Mouse (Mus musculus) G1E (cell line): ENCODE measurements around the gene Gm20661. TPM values are rescaled to one million over a fixed set of nuclear protein-coding genes. Genes with fewer than 3 reads are reported as not detected.

Source experiments
- ATAC-seq: 2 replicates; pipeline ENCODE4 v1.8.0; 2016; ENCODE audit warnings: mild to moderate bottlenecking; ENCODE audit not compliant: insufficient number of reproducible peaks, poor library complexity, low FRiP score, severe bottlenecking; ENCODE audit errors: extremely low read depth
- DNase-seq: peaks from one replicate; pipeline ENCODE4 v3.0.0; 2012; ENCODE audit warnings: low spot score
- H3K27me3 ChIP-seq: 2 replicates; pipeline ENCODE4 v1.6.1; 2012; ENCODE audit warnings: mild to moderate bottlenecking, low read length, inconsistent platforms; ENCODE audit not compliant: insufficient read depth
- H3K36me3 ChIP-seq: replicated peaks from 2 replicates; pipeline ENCODE3; 2012; ENCODE audit warnings: mild to moderate bottlenecking, inconsistent platforms
- H3K4me1 ChIP-seq: 2 replicates; pipeline ENCODE4 v1.6.1; 2012; ENCODE audit warnings: low read depth, low read length, inconsistent platforms, mixed read lengths; ENCODE audit not compliant: insufficient read depth
- H3K4me3 ChIP-seq: 2 replicates; pipeline ENCODE4 v1.5.1; 2012; ENCODE audit warnings: low read depth, mild to moderate bottlenecking, inconsistent platforms, low read length, moderate library complexity, mixed read lengths
- H3K9me3 ChIP-seq: replicated peaks from 2 replicates; pipeline ENCODE4 v1.6.1; 2012; ENCODE audit warnings: inconsistent platforms
- CTCF ChIP-seq: IDR thresholded peaks from 2 replicates; pipeline ENCODE4 v1.5.1; 2012; ENCODE audit warnings: low read depth, low read length, inconsistent platforms, mixed read lengths
- GATA1 ChIP-seq: IDR thresholded peaks from 2 replicates; pipeline ENCODE4 v1.6.1; 2012; ENCODE audit warnings: borderline replicate concordance, low read length, inconsistent platforms, mixed read lengths
- GATA2 ChIP-seq: IDR thresholded peaks from 2 replicates; pipeline ENCODE4 v1.6.1; 2012; ENCODE audit warnings: low read depth, low read length, inconsistent platforms, borderline replicate concordance
- POLR2AphosphoS5 ChIP-seq: IDR thresholded peaks from 2 replicates; pipeline ENCODE4 v1.6.1; 2012; ENCODE audit warnings: low read depth, low read length, inconsistent platforms; ENCODE audit not compliant: insufficient replicate concordance
- TAL1 ChIP-seq: conservative IDR thresholded peaks from 2 replicates; pipeline ENCODE4 v1.6.1; 2012; ENCODE audit warnings: low read depth, low read length, inconsistent platforms, mixed read lengths
- polyA plus RNA-seq: library from polyadenylated mRNA; stranded (reverse); fragments of >175 nt; gene quantifications from 2 replicates; pipeline ENCODE4 v1.2.3, GENCODE M21; 2012
- total RNA-seq, 2 experiments: library from RNA; stranded (forward) in 1 of 2; stranded (reverse) in 1 of 2; fragments of 200-1000 nt in 1 of 2; fragments of >200 nt in 1 of 2; fragmentation: Nextera tagmentation in 1 of 2; gene quantifications; 2 replicates each; pipeline ENCODE4 v1.2.3; 2014 to 2017

Gm20661 gene
- total and polyA plus RNA-seq, 3 experiments = 0.15 to 1.8 (median 0.75) TPM

- Histone ChIP-seq H3K4me3 (no peak overlapping the region), H3K27me3 (no peaks in the 10 kb centered on the region), H3K4me1 (no peaks in the 10 kb centered on the region), H3K36me3 (peaks cover 61% of the 10 kb centered on the region), H3K9me3 (0 out of 2 replicates have a peak, but pooled peaks cover 2% of the 10 kb centered on the region)
- no peak for TF ChIP-seq GATA1
- TF ChIP-seq POLR2AphosphoS5 = no peak
- TF ChIP-seq CTCF = no peak
- TF ChIP-seq GATA2 = no peak
- DNase-seq (no peak), ATAC-seq (no peak)
Measured at GRCm38 (mm10) chr9:108023216-108023615, 40.4 kb downstream of the Gm20661 start.

GRCm38 (mm10) chr9:108026584-108026983, 43.7 kb downstream of the Gm20661 start:
- peaks cover 75% of the 10 kb centered on the region for H3K36me3 ChIP-seq

DNA sequence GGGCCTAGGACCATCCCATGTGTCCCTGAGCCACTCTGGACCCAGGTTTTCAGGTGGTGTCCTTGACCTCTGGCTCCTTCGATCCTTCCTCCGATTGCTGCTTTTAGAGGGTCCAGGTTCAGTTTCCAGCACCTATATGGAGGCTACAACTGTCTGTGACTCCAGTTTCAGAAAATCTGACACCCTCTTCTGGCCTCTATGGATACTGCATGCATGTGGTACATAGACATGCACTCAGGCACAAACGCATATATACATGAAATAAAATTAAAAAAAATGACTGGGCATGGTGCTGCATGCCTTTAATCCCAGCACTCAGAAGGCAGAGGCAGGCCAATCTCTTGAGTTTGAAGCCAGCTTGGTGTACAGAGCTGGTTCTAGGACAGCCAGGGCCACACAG, 45.0 kb downstream of the Gm20661 start:
- DNase-seq = no peak
- Histone ChIP-seq H3K36me3 (peaks cover 77% of the 10 kb centered on the region), H3K4me1 (0 out of 2 replicates have a peak, but pooled peaks cover 3% of the 10 kb centered on the region), H3K27me3 (no peaks in the 10 kb centered on the region), H3K9me3 (0 out of 2 replicates have a peak, but pooled peaks cover 2% of the 10 kb centered on the region), H3K4me3 (no peak overlapping the region)
- ATAC-seq = no peak
- TF ChIP-seq CTCF (no peak), POLR2AphosphoS5 (no peak), GATA2 (no peak), TAL1 (no peak), GATA1 (no peak)

More at GRCm38 (mm10) chr9:108026584-108026983, 43.7 kb downstream of the Gm20661 start:
- no peak for TF ChIP-seq GATA1
- no peak for TF ChIP-seq CTCF
- 0 out of 2 replicates have a peak, but pooled peaks cover 2% of the 10 kb centered on the region for H3K9me3 ChIP-seq
- H3K27me3 ChIP-seq = no peaks in the 10 kb centered on the region
- H3K4me3 ChIP-seq = no peak overlapping the region
- DNase-seq (no peak), ATAC-seq (no peak)
- H3K4me1 ChIP-seq = no peaks in the 10 kb centered on the region

GRCm38 (mm10) chr9:108032126-108032525, 49.3 kb downstream of the Gm20661 start:
- DNase-seq = no peak
- H3K9me3 ChIP-seq = 0 out of 2 replicates have a peak, but pooled peaks cover 2% of the 10 kb centered on the region
- no peak overlapping the region for H3K4me3 ChIP-seq
- no peak for ATAC-seq
- no peak for TF ChIP-seq POLR2AphosphoS5
- TF ChIP-seq GATA1 = no peak
- no peak for TF ChIP-seq TAL1
- TF ChIP-seq CTCF = no peak
- no peak for TF ChIP-seq GATA2
- H3K27me3 ChIP-seq = no peaks in the 10 kb centered on the region
- H3K36me3 ChIP-seq = peaks cover 75% of the 10 kb centered on the region
- peaks cover 24% of the 10 kb centered on the region for H3K4me1 ChIP-seq

DNA sequence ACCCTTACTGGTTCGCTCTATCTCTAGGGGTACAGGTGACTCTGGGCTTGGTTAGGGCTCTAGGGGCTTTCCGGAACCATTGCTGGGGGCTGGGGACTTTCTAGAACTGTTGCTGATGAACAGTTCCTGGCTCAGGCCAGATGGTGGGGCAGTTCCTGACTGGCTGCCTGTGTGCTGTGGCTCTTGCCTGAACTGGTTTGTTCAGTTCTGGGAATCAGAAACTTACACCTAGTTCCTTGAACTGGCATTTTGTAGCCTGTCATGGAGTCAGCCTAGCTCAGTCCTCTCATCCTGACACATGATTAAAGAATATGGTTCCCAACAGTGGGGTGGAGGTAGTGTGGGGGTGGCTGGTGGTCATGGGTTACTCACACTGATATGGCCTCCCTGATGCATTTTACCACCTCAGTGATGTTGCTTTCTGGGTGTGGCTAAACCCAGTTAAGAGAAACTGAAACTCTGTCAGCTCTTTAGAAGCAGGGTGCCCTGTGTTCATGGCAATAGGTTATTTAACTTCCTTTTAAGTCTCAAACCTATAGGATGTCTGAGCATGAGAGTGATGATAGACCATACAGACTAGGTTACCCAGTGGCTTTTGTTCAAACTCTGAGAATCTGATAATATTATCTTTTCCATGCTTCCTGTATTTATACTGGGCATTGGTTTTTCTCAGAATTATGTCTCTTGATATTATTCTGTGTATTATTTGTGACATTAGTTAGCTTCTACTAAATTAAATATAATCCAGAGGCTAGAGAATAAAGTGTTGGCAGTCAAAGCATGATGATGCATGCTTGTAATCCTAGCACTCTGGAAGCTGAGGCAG, 52.7 kb downstream of the Gm20661 start:
- Histone ChIP-seq H3K27me3 (no peaks in the 10 kb centered on the region), H3K36me3 (peaks cover 80% of the 10 kb centered on the region), H3K4me3 (peak overlapping the region; percentile 27; the same call in 1 of the 2 replicates), H3K4me1 (peaks cover 24% of the 10 kb centered on the region), H3K9me3 (no peaks in the 10 kb centered on the region)
- ATAC-seq (no peak), DNase-seq (no peak)
- TF ChIP-seq POLR2AphosphoS5 (no peak), GATA2 (no peak), GATA1 (no peak), TAL1 (no peak), CTCF (no peak)

Other genes with a start within 250 kb of the Gm20661 start
- 355 and 467 TPM in 2 replicates for gene Rbm5, start 212.1 kb upstream of the Gm20661 start, total RNA-seq (2014; fragmentation: Nextera tagmentation)
- gene Rbm5, start 212.1 kb upstream of the Gm20661 start, total RNA-seq (2017) = 261 and 271 TPM in 2 replicates
- 14.3 and 23.4 TPM in 2 replicates for gene Rbm5, start 212.1 kb upstream of the Gm20661 start, polyA plus RNA-seq
- 120 and 184 TPM in 2 replicates for gene Rbm6, start 109.8 kb upstream of the Gm20661 start, total RNA-seq (2014; fragmentation: Nextera tagmentation)
- gene Rbm6, start 109.8 kb upstream of the Gm20661 start, total RNA-seq (2017) = 91.6 and 105 TPM in 2 replicates
- gene Rbm6, start 109.8 kb upstream of the Gm20661 start, polyA plus RNA-seq = 15.8 and 38.7 TPM in 2 replicates
- gene Mon1a, start 94.9 kb upstream of the Gm20661 start, total RNA-seq (2014; fragmentation: Nextera tagmentation) = 2.0 and 3.1 TPM in 2 replicates
- 12.8 and 14.3 TPM in 2 replicates for gene Mon1a, start 94.9 kb upstream of the Gm20661 start, total RNA-seq (2017)
- gene Mon1a, start 94.9 kb upstream of the Gm20661 start, polyA plus RNA-seq = 12.8 and 13.6 TPM in 2 replicates
- not detected in 2 replicates for gene Mst1r, start 76.2 kb upstream of the Gm20661 start, total RNA-seq (2014; fragmentation: Nextera tagmentation)
- not detected in 2 replicates for gene Mst1r, start 76.2 kb upstream of the Gm20661 start, total RNA-seq (2017)
- gene Mst1r, start 76.2 kb upstream of the Gm20661 start, polyA plus RNA-seq = 0.01 TPM in 1 of 2 replicates, not detected in the other
- not detected in 2 replicates for gene Actl11, start 54.6 kb upstream of the Gm20661 start, total RNA-seq (2014; fragmentation: Nextera tagmentation)
- gene Actl11, start 54.6 kb upstream of the Gm20661 start, total RNA-seq (2017) = 0.11 TPM in 1 of 2 replicates, not detected in the other
- not detected in 2 replicates for gene Actl11, start 54.6 kb upstream of the Gm20661 start, polyA plus RNA-seq
- not detected in 2 replicates for gene Camkv, start 47.4 kb upstream of the Gm20661 start, total RNA-seq (2014; fragmentation: Nextera tagmentation)
- gene Camkv, start 47.4 kb upstream of the Gm20661 start, total RNA-seq (2017) = 0.11 TPM in 1 of 2 replicates, not detected in the other
- gene Camkv, start 47.4 kb upstream of the Gm20661 start, polyA plus RNA-seq = not detected in 2 replicates
- gene Traip, start 32.9 kb upstream of the Gm20661 start, total RNA-seq (2014; fragmentation: Nextera tagmentation) = 24.1 and 25.6 TPM in 2 replicates
- 28.7 and 32.6 TPM in 2 replicates for gene Traip, start 32.9 kb upstream of the Gm20661 start, total RNA-seq (2017)
- 3.1 and 10.7 TPM in 2 replicates for gene Traip, start 32.9 kb upstream of the Gm20661 start, polyA plus RNA-seq
- gene Uba7, start 7.6 kb upstream of the Gm20661 start, total RNA-seq (2014; fragmentation: Nextera tagmentation) = 44.5 and 87.9 TPM in 2 replicates
- gene Uba7, start 7.6 kb upstream of the Gm20661 start, total RNA-seq (2017) = 145 and 186 TPM in 2 replicates
- 18.3 and 34.2 TPM in 2 replicates for gene Uba7, start 7.6 kb upstream of the Gm20661 start, polyA plus RNA-seq
- gene Inka1, start 2.8 kb downstream of the Gm20661 start, total RNA-seq (2014; fragmentation: Nextera tagmentation) = 24.6 and 28.1 TPM in 2 replicates
- 74.4 and 83.2 TPM in 2 replicates for gene Inka1, start 2.8 kb downstream of the Gm20661 start, total RNA-seq (2017)
- gene Inka1, start 2.8 kb downstream of the Gm20661 start, polyA plus RNA-seq = 75.6 and 81.1 TPM in 2 replicates
- gene Cdhr4, start 9.4 kb downstream of the Gm20661 start, total RNA-seq (2014; fragmentation: Nextera tagmentation) = 2.9 and 4.0 TPM in 2 replicates
- 8.4 and 11.3 TPM in 2 replicates for gene Cdhr4, start 9.4 kb downstream of the Gm20661 start, total RNA-seq (2017)
- 0.40 and 0.57 TPM in 2 replicates for gene Cdhr4, start 9.4 kb downstream of the Gm20661 start, polyA plus RNA-seq
- gene Gm20662, start 13.3 kb downstream of the Gm20661 start, total RNA-seq (2014; fragmentation: Nextera tagmentation) = not detected in 2 replicates
- gene Gm20662, start 13.3 kb downstream of the Gm20661 start, total RNA-seq (2017) = 0.76 and 2.4 TPM in 2 replicates
- 0.14 and 0.27 TPM in 2 replicates for gene Gm20662, start 13.3 kb downstream of the Gm20661 start, polyA plus RNA-seq
- 28.5 and 30.8 TPM in 2 replicates for gene Ip6k1, start 19.4 kb downstream of the Gm20661 start, total RNA-seq (2014; fragmentation: Nextera tagmentation)
- 52.3 and 55.9 TPM in 2 replicates for gene Ip6k1, start 19.4 kb downstream of the Gm20661 start, total RNA-seq (2017)
- 57.6 and 58.5 TPM in 2 replicates for gene Ip6k1, start 19.4 kb downstream of the Gm20661 start, polyA plus RNA-seq
- gene Gmppb, start 66.2 kb downstream of the Gm20661 start, total RNA-seq (2014; fragmentation: Nextera tagmentation) = 7.2 and 8.5 TPM in 2 replicates
- gene Gmppb, start 66.2 kb downstream of the Gm20661 start, total RNA-seq (2017) = 19.4 and 22.0 TPM in 2 replicates
- gene Gmppb, start 66.2 kb downstream of the Gm20661 start, polyA plus RNA-seq = 5.1 and 6.6 TPM in 2 replicates
- 0.63 TPM in 1 of 2 replicates, not detected in the other for gene Amigo3, start 70.1 kb downstream of the Gm20661 start, total RNA-seq (2014; fragmentation: Nextera tagmentation)
- gene Amigo3, start 70.1 kb downstream of the Gm20661 start, total RNA-seq (2017) = 1.7 and 2.0 TPM in 2 replicates
- 0.31 and 0.35 TPM in 2 replicates for gene Amigo3, start 70.1 kb downstream of the Gm20661 start, polyA plus RNA-seq
- 7.1 and 11.0 TPM in 2 replicates for gene Mst1, start 97.4 kb downstream of the Gm20661 start, total RNA-seq (2014; fragmentation: Nextera tagmentation)
- gene Mst1, start 97.4 kb downstream of the Gm20661 start, total RNA-seq (2017) = 16.6 and 17.9 TPM in 2 replicates
- 6.7 and 8.4 TPM in 2 replicates for gene Mst1, start 97.4 kb downstream of the Gm20661 start, polyA plus RNA-seq
- 104 and 255 TPM in 2 replicates for gene Rnf123, start 100.3 kb downstream of the Gm20661 start, total RNA-seq (2014; fragmentation: Nextera tagmentation)
- gene Rnf123, start 100.3 kb downstream of the Gm20661 start, total RNA-seq (2017) = 18.6 and 23.5 TPM in 2 replicates
- 39.5 and 74.5 TPM in 2 replicates for gene Rnf123, start 100.3 kb downstream of the Gm20661 start, polyA plus RNA-seq
- 65.0 and 148 TPM in 2 replicates for gene Apeh, start 111.5 kb downstream of the Gm20661 start, total RNA-seq (2014; fragmentation: Nextera tagmentation)
- gene Apeh, start 111.5 kb downstream of the Gm20661 start, total RNA-seq (2017) = 119 and 131 TPM in 2 replicates
- 48.8 and 67.5 TPM in 2 replicates for gene Apeh, start 111.5 kb downstream of the Gm20661 start, polyA plus RNA-seq
- gene Bsn, start 207.3 kb downstream of the Gm20661 start, total RNA-seq (2014; fragmentation: Nextera tagmentation) = 4.7 and 5.0 TPM in 2 replicates
- gene Bsn, start 207.3 kb downstream of the Gm20661 start, total RNA-seq (2017) = 2.8 and 3.1 TPM in 2 replicates
- 6.1 and 7.9 TPM in 2 replicates for gene Bsn, start 207.3 kb downstream of the Gm20661 start, polyA plus RNA-seq